In genomic region chr17:79784256-79784870, GRCm38 (mm10) we compare ENCODE assay signal across 26 mouse cellular contexts.
A peak's percentile ranks its signal among the peaks of the same experiment; 100 is the strongest.
DNase-seq lines count a peak whose midpoint lies in the region; ATAC-seq and TF ChIP-seq lines count a peak whose summit lies in the region.
"Had no signal": no experiment of that assay in that cellular context is flagged by ENCODE, and none has a peak within 500 bp of the region (broad histone marks: within the 10 kb centered on the region; RNA-seq: fewer than 3 reads in every experiment).

No protein-coding gene starts in this region.

- H3K4me1 ChIP-seq in kidney, embryonic 14.5 days (ENCODE audit: control insufficient read depth, insufficient read depth, low read length) = peaks cover 7% of the 10 kb centered on the region; the same call in 1 of the 2 replicates
- no peaks in the 10 kb centered on the region; the same call in 1 of the 2 replicates for H3K4me1 ChIP-seq in kidney, adult 2 months (ENCODE audit: control insufficient read depth, insufficient read depth, low read length)

- no peak overlapping the region for H3K27ac ChIP-seq in kidney, embryonic 14.5 days (ENCODE audit: low read depth, low read length)
- H3K27ac ChIP-seq in kidney, adult 2 months (ENCODE audit: insufficient read depth, low read depth, low read length) = no peak overlapping the region
- H3K27ac ChIP-seq: gastrocnemius, adult 2 months; heart, embryonic 13.5 days; hindbrain, embryonic 14.5 days; hindbrain, postnatal 0 days had no signal

- H3K9me3 ChIP-seq in kidney, embryonic 14.5 days (ENCODE audit: control insufficient read depth, low read length) = peaks cover 7% of the 10 kb centered on the region; the same call in 1 of the 2 replicates

- H3K4me2 ChIP-seq in kidney, embryonic 14.5 days (replicated peaks; ENCODE audit: low read depth, low read length) = no peak overlapping the region
- H3K4me2 ChIP-seq: heart, embryonic 13.5 days; hindbrain, embryonic 14.5 days had no signal

- 36% methylated on average over 6 of the region's 6 CpGs for WGBS in kidney, embryonic 14.5 days
- 51% methylated on average over 6 of the region's 6 CpGs for WGBS in kidney, adult 2 months

- TF ChIP-seq POLR2A in kidney, adult 2 months (IDR thresholded peaks at IDR 0.05; ENCODE audit: low read depth, low read length) = no peak

- H3K36me3 ChIP-seq in kidney, embryonic 14.5 days (ENCODE audit: control insufficient read depth, insufficient read depth, low read length) = no peaks in the 10 kb centered on the region
- no peaks in the 10 kb centered on the region for H3K36me3 ChIP-seq in kidney, adult 2 months (ENCODE audit: control insufficient read depth, insufficient read depth, low read length)
- H3K36me3 ChIP-seq: heart, embryonic 13.5 days had no signal

- 0 out of 2 replicates have a peak, but pooled peaks have one; percentile 20 for ATAC-seq in kidney, embryonic 14.5 days (ENCODE audit: low FRiP score, low TSS enrichment)
- ATAC-seq: activated CD4-positive, CD25-positive, alpha-beta regulatory T cell, adult 4 months; CD4-positive, CD25-positive, alpha-beta regulatory T cell, adult 4 months; forebrain, embryonic 14.5 days; forebrain, postnatal 0 days; hindbrain, postnatal 0 days; inflammation-experienced regulatory T-cells, adult 6 months; intestine, embryonic 16.5 days had no signal

- H3K4me3 ChIP-seq in kidney, embryonic 14.5 days (ENCODE audit: low read length) = no peak overlapping the region
- H3K4me3 ChIP-seq in kidney, adult 2 months (ENCODE audit: insufficient read depth, low read depth, low read length) = no peak overlapping the region
- H3K4me3 ChIP-seq: gastrocnemius, adult 2 months; heart, embryonic 13.5 days had no signal

- TF ChIP-seq CTCF in kidney, adult 2 months (conservative IDR thresholded peaks at IDR 0.05; ENCODE audit: insufficient read depth, insufficient read length, low read depth, low read length) = no peak

- no peak overlapping the region for H3K9ac ChIP-seq in kidney, embryonic 14.5 days (ENCODE audit: low read depth, low read length)
- H3K9ac ChIP-seq: forebrain, postnatal 0 days; heart, embryonic 13.5 days; hindbrain, embryonic 14.5 days had no signal

- no peaks in the 10 kb centered on the region for H3K27me3 ChIP-seq in kidney, embryonic 14.5 days (ENCODE audit: control insufficient read depth, insufficient read depth, low read length)
- H3K27me3 ChIP-seq in kidney, adult 2 months (replicated peaks; ENCODE audit: control insufficient read depth, insufficient read depth, low read length) = no peaks in the 10 kb centered on the region
- H3K27me3 ChIP-seq: heart, embryonic 13.5 days had no signal

- DNase-seq in adrenal gland, postnatal 10 days = peak; percentile 41
- DNase-seq in adrenal gland, postnatal 4 days (ENCODE audit: low spot score in 2 of 2) = no peak
- no peak for DNase-seq in kidney, adult 8-10 months
- peak; percentile 37 for DNase-seq in kidney, postnatal 10 days
- no peak for DNase-seq in kidney, adult 2 months
- DNase-seq in NIH3T3 (ENCODE audit: low read depth) = peak; percentile 37
- DNase-seq in B cell, adult 2 months = no peak
- DNase-seq: adrenal gland, postnatal 25 days; cerebellum, adult 18-20 months; cerebellum, adult 9-10 months; cerebellum, postnatal 14 days; forebrain, postnatal 0 days; gastrocnemius, adult 2 months; gastrocnemius, postnatal 14 days; heart, adult 18-20 months; heart, postnatal 14 days; heart, postnatal 4 days had no signal

Comparison
In these comparisons a context has a peak if more than half of its experiments do, and no peak if none do; other contexts are left out.
1. DNase-seq: peak in adrenal gland, postnatal 10 days (single experiment), kidney, postnatal 10 days (single experiment) and NIH3T3 (single experiment); none in adrenal gland, postnatal 4 days (0 of 2), kidney, adult 8-10 months (0 of 2), kidney, adult 2 months (single experiment) and B cell, adult 2 months (0 of 2).